ENCODE assay signal across 8 mouse cellular contexts in the genomic region with DNA sequence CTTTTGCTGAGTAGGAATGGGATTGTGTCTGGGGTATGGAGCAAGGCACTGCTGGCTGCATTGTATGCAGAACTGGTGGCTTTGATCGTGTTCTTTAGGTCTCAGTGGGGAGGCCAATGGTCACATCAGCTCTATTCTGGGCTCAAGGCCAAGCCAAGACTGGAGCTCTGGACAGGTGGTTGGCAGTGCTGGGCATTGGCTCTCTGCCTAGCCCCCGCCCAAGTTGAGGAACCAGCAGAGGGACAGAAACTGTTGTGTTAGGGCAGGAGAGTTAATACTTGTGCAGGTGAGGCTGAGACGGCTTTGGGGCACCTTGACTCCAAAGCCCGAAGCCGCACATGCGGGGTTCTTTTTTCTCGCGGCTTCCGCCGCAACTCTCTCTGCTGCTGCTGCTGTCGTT. TPM values are rescaled to one million over a fixed set of nuclear protein-coding genes. Genes with fewer than 3 reads are reported as not detected.
DNase-seq lines count a peak whose midpoint lies in the region; ATAC-seq and TF ChIP-seq lines count a peak whose summit lies in the region.

A gene (plus strand): TSS at position 265 of the 400 bp plus-strand sequence.

- no peaks in the 10 kb centered on the region for H3K79me2 ChIP-seq in liver, adult 2 months (ENCODE audit: control insufficient read depth, insufficient read depth, low read length)

- TF ChIP-seq POLR2A in liver, adult 2 months (IDR thresholded peaks at IDR 0.05; ENCODE audit: extremely low read depth, insufficient read depth, low read length): no peak
- TF ChIP-seq POLR2A in thymus, adult 2 months (IDR thresholded peaks at IDR 0.05; ENCODE audit: control insufficient read depth, extremely low read depth, insufficient read depth, low read length, poor library complexity): no peak

- H3K36me3 ChIP-seq in liver, adult 2 months (ENCODE audit: control insufficient read depth, insufficient read depth, low read length): no peaks in the 10 kb centered on the region; the same call in 1 of the 2 replicates
- peaks cover 18% of the 10 kb centered on the region for H3K36me3 ChIP-seq in liver, embryonic 12.5 days
- H3K36me3 ChIP-seq in embryonic facial prominence, embryonic 10.5 days (replicated peaks): peaks cover 21% of the 10 kb centered on the region
- peaks cover under 1% of the 10 kb centered on the region; the same call in 1 of the 2 replicates for H3K36me3 ChIP-seq in intestine, embryonic 16.5 days (ENCODE audit: control insufficient read depth, insufficient read depth, low read length)
- peaks cover 13% of the 10 kb centered on the region for H3K36me3 ChIP-seq in lung, embryonic 16.5 days (ENCODE audit: control insufficient read depth, insufficient read depth, low read length)
- H3K36me3 ChIP-seq in thymus, adult 2 months (ENCODE audit: control insufficient read depth, insufficient read depth, low read length): peaks cover 10% of the 10 kb centered on the region

- no peaks in the 10 kb centered on the region for H3K9me3 ChIP-seq in liver, embryonic 12.5 days (replicated peaks)
- H3K9me3 ChIP-seq in embryonic facial prominence, embryonic 10.5 days: no peaks in the 10 kb centered on the region
- H3K9me3 ChIP-seq in intestine, embryonic 16.5 days (ENCODE audit: control insufficient read depth, low read length): no peaks in the 10 kb centered on the region
- H3K9me3 ChIP-seq in lung, embryonic 16.5 days (ENCODE audit: control insufficient read depth, low read length): no peaks in the 10 kb centered on the region

- DNase-seq in liver, adult 2 months (ENCODE audit: extremely low read depth, low read depth, low spot score): peak; percentile 21
- no peak for DNase-seq in embryonic facial prominence, embryonic 10.5 days (ENCODE audit: low spot score)
- DNase-seq in frontal cortex, adult 2 months (ENCODE audit: extremely low spot score in 1 of 2, low spot score in 1 of 2): no peak
- no peak for DNase-seq in gastrocnemius, postnatal 36 days
- no peak for DNase-seq in thymus, adult 2 months

- no peak within 1 kb of the TSS for H3K4me2 ChIP-seq in liver, embryonic 12.5 days
- peak within 1 kb of the TSS; percentile 11; the same call in 1 of the 2 replicates for H3K4me2 ChIP-seq in intestine, embryonic 16.5 days (ENCODE audit: low read depth, low read length)
- H3K4me2 ChIP-seq in lung, embryonic 16.5 days (ENCODE audit: low read depth, low read length): peak within 1 kb of the TSS; percentile 47

- intact Hi-C loops in gastrocnemius, postnatal 36 days (cut with DNase I): loop anchor here (5.0 kb wide), 1 partner anchor 38 kb away; no protein-coding TSS in a partner anchor

- H3K4me3 ChIP-seq in liver, adult 2 months (ENCODE audit: insufficient read depth, low read depth, low read length): peak within 1 kb of the TSS; percentile 39; the same call in 1 of the 2 replicates
- no peak within 1 kb of the TSS for H3K4me3 ChIP-seq in liver, embryonic 12.5 days
- H3K4me3 ChIP-seq in embryonic facial prominence, embryonic 10.5 days: peak within 1 kb of the TSS; percentile 29
- H3K4me3 ChIP-seq in intestine, embryonic 16.5 days (ENCODE audit: low read length): peak within 1 kb of the TSS; percentile 24
- peak within 1 kb of the TSS; percentile 42 for H3K4me3 ChIP-seq in lung, embryonic 16.5 days (ENCODE audit: low read length)
- no peak within 1 kb of the TSS for H3K4me3 ChIP-seq in thymus, adult 2 months (ENCODE audit: control insufficient read depth, insufficient read depth, low read length)

- WGBS in liver, adult 2 months: 5% methylated on average over 11 of the region's 11 CpGs
- WGBS in liver, embryonic 12.5 days (ENCODE audit: insufficient replicate concordance): 14% methylated on average over 11 of the region's 11 CpGs
- 6% methylated on average over 11 of the region's 11 CpGs for WGBS in embryonic facial prominence, embryonic 10.5 days
- WGBS in intestine, embryonic 16.5 days: 12% methylated on average over 11 of the region's 11 CpGs
- 8% methylated on average over 11 of the region's 11 CpGs for WGBS in lung, embryonic 16.5 days
- 8% methylated on average over 11 of the region's 11 CpGs for WGBS in thymus, adult 2 months

- H3K27me3 ChIP-seq in liver, adult 2 months (ENCODE audit: control insufficient read depth, insufficient read depth, low read length): peaks cover 9% of the 10 kb centered on the region; the same call in 1 of the 2 replicates
- peaks cover 70% of the 10 kb centered on the region for H3K27me3 ChIP-seq in liver, embryonic 12.5 days (replicated peaks)
- peaks cover 84% of the 10 kb centered on the region for H3K27me3 ChIP-seq in embryonic facial prominence, embryonic 10.5 days (replicated peaks; ENCODE audit: low read depth, poor library complexity, severe bottlenecking)
- peaks cover 47% of the 10 kb centered on the region for H3K27me3 ChIP-seq in intestine, embryonic 16.5 days (replicated peaks; ENCODE audit: control insufficient read depth, insufficient read depth, low read length)
- peaks cover 46% of the 10 kb centered on the region for H3K27me3 ChIP-seq in lung, embryonic 16.5 days (ENCODE audit: control insufficient read depth, insufficient read depth, low read depth, low read length)
- H3K27me3 ChIP-seq in thymus, adult 2 months (ENCODE audit: control insufficient read depth, insufficient read depth, low read length): peaks cover 17% of the 10 kb centered on the region

- no peak within 1 kb of the TSS for H3K27ac ChIP-seq in liver, adult 2 months (replicated peaks; ENCODE audit: insufficient read depth, low read depth, low read length)
- H3K27ac ChIP-seq in liver, embryonic 12.5 days: no peak within 1 kb of the TSS
- no peak within 1 kb of the TSS for H3K27ac ChIP-seq in embryonic facial prominence, embryonic 10.5 days (replicated peaks)
- H3K27ac ChIP-seq in intestine, embryonic 16.5 days (ENCODE audit: low read length): no peak within 1 kb of the TSS
- 0 out of 2 replicates have a peak within 1 kb of the TSS, but pooled peaks have one; percentile 4 for H3K27ac ChIP-seq in lung, embryonic 16.5 days (ENCODE audit: low read length)
- no peak within 1 kb of the TSS for H3K27ac ChIP-seq in thymus, adult 2 months (ENCODE audit: control insufficient read depth, insufficient read depth, low read length)

- no peak for ATAC-seq in liver, embryonic 12.5 days
- no peak for ATAC-seq in intestine, embryonic 16.5 days
- ATAC-seq in lung, embryonic 16.5 days (ENCODE audit: low read depth): no peak

- peaks cover 3% of the 10 kb centered on the region; the same call in 1 of the 2 replicates for H3K4me1 ChIP-seq in liver, adult 2 months (ENCODE audit: control insufficient read depth, insufficient read depth, low read length)
- H3K4me1 ChIP-seq in liver, embryonic 12.5 days: peaks cover 31% of the 10 kb centered on the region
- H3K4me1 ChIP-seq in embryonic facial prominence, embryonic 10.5 days: peaks cover 33% of the 10 kb centered on the region
- H3K4me1 ChIP-seq in intestine, embryonic 16.5 days (ENCODE audit: control insufficient read depth, insufficient read depth, low read length): peaks cover 29% of the 10 kb centered on the region
- peaks cover 29% of the 10 kb centered on the region for H3K4me1 ChIP-seq in lung, embryonic 16.5 days (replicated peaks; ENCODE audit: control insufficient read depth, insufficient read depth, low read length)
- no peaks in the 10 kb centered on the region for H3K4me1 ChIP-seq in thymus, adult 2 months (replicated peaks; ENCODE audit: control insufficient read depth, insufficient read depth, low read length)

- TF ChIP-seq CTCF in liver, adult 2 months (IDR thresholded peaks at IDR 0.05; ENCODE audit: low read depth, low read length): no peak
- TF ChIP-seq CTCF in thymus, adult 2 months (IDR thresholded peaks at IDR 0.05; ENCODE audit: borderline replicate concordance, control insufficient read depth, extremely low read depth, insufficient read depth, low read length, poor library complexity): no peak

- no peak within 1 kb of the TSS for H3K9ac ChIP-seq in liver, adult 2 months (ENCODE audit: low read depth, low read length)
- H3K9ac ChIP-seq in liver, embryonic 12.5 days: no peak within 1 kb of the TSS
- no peak within 1 kb of the TSS for H3K9ac ChIP-seq in intestine, embryonic 16.5 days (ENCODE audit: low read depth, low read length)
- peak within 1 kb of the TSS; percentile 46; the same call in 1 of the 2 replicates for H3K9ac ChIP-seq in lung, embryonic 16.5 days (ENCODE audit: low read length)

RNA-seq across cellular contexts. Expression of the gene that starts here (rescaled TPM):
- total RNA-seq in liver, adult 2 months (2014; rRNA removed): not detected in 2 replicates
- polyA plus RNA-seq in liver, adult 2 months (2012; rRNA removed): 0.07 and 0.10 TPM in 2 replicates
- not detected in 2 replicates for polyA plus RNA-seq in liver, embryonic 12.5 days (2016; fragmentation: Nextera tagmentation; extraction: Ambion mirVana)
- not detected in 2 replicates for polyA plus RNA-seq in embryonic facial prominence, embryonic 10.5 days (2016; fragmentation: Nextera tagmentation; extraction: Ambion mirVana)
- polyA plus RNA-seq in intestine, embryonic 16.5 days (2015; fragmentation: Nextera tagmentation; extraction: Ambion mirVana): 1.9 and 2.5 TPM in 2 replicates
- 6.7 and 9.4 TPM in 2 replicates for polyA plus RNA-seq in lung, embryonic 16.5 days (2015; fragmentation: Nextera tagmentation; extraction: Ambion mirVana)
- polyA plus RNA-seq in frontal cortex, adult 2 months (2012; rRNA removed): 0.15 TPM in 1 of 2 replicates, not detected in the other
- not detected for total RNA-seq in gastrocnemius, postnatal 36 days (2021)
- 1.0 and 1.6 TPM in 2 replicates for polyA plus RNA-seq in thymus, adult 2 months (2012; rRNA removed)

Comparison
In these comparisons a context has a peak if more than half of its experiments do, and no peak if none do; other contexts are left out.
1. Peak in DNase-seq and H3K4me3 ChIP-seq in liver, adult 2 months; RNA of the gene not detected or under 1 TPM.
2. H3K4me3 ChIP-seq: peak in embryonic facial prominence, embryonic 10.5 days (single experiment), intestine, embryonic 16.5 days (single experiment) and lung, embryonic 16.5 days (single experiment); none in liver, embryonic 12.5 days (single experiment) and thymus, adult 2 months (single experiment).